Mouse (Mus musculus): ENCODE data around the gene Ccdc174.
"Not testable (repeated sequence)": the region's sequence is repeated elsewhere in the genome, so short reads cannot be mapped to it uniquely, and the experiment has no call there.

Ccdc174 gene

DNA sequence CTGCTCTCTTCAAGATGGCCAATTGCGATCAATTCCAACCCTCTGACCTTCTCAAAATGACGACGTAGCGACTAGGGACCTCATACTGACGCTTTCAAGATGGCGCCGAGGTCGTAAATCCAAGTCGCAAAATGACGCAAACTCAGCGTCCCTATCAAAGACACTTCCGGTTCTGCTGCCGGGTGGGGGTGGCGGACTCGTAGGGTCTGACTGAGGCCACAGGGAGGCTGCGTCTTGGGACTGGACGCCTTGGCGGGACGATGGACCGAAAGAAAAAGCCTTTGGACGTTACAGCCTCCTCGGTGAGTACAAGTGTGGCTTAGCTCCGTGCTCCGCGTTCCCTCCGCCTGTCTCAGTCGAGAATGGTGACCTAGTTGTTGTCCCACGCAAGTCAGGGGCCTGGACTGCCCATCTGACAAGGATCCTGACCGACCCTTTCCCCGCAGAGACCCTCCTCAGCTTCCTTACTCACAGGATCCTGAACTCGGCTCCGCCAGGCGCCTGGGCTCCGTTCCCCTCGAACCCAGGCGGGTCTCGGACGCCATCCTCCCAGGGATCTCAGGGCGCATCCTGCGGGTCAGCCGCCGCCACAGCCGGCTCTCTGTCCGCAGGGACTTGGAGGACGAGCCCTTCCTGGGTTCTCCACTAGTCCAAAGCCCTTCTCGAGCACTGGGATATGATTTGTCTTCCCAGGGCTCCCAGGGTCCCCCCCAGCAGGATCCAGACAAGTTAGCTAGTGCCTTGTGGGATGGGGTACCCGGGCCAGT is at the start of gene Ccdc174:
TSS of gene Ccdc174 (plus strand) at position 169 of the 767 bp plus-strand sequence.
- peak; percentile 79 to 85 for DNase-seq

GRCm38 (mm10) chr6:91832863-91833440 is 44.9 kb upstream of the Ccdc174 start:
- no peak for DNase-seq

- peak in 1 of 2 experiments; percentile 18 for DNase-seq
Observed at GRCm38 (mm10) chr6:91839010-91839871, 38.6 kb upstream of the Ccdc174 start.

DNA sequence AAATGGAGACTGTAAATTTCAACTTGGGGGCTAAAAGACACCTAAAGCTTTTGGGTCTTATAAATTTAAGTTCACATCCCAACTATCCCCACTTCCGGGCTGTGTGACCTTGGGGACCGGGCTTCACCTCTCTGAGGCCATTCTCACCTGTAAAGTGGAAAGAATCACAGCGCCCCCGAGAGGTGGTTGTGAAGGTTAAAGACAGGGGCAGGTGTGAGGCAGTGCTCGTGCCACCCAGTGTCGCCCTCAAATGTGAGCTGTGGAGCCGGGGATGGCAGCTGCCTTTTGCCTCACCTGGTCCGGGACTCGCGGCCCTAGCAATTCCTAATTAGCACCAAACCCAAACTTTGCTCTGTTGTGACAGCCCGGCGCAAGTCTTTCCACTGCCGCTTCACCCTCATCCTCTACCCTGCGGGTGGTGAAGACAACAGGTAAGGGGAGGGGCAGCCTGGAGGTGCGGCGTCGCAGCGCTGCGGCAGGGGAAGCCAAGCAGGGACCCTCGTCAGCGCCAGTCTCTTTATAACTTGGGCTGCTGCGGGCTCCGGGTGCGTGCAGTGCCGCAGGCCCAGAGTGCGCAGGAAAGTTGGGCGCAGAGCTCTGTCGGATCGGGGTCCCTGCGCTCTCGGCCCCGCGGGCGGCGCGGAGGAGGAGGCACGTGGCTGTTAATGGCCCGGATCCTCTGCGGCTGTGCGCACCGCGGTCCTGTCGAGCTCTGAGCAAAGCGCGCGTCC is 34.8 kb upstream of the Ccdc174 start:
- DNase-seq = no peak

DNA sequence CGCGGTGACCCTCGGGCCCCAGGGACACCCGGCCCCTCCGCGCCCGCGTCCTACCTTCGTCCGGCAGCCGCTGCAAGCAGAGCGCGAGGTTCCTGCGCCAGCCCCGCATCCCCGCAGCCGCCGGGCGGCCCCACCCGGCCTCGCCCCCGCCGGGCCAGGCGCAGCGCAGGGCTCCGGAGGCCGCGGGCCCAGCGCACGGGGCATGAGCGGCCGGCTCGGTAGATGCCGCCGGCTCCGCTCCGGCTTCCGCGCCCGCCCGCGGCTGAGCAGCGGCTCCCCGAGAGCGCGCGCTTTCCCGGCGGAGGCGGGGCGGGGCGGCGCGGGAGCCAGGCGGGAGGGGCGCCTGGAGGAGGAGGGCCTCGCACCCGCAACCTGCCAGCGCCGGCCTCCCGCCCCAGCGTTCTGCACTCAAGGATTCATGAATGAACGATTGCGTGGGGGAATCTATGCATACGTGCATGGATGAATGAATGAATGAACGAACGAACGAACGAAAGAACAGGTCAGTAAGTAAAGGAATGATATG is 34.2 kb upstream of the Ccdc174 start:
- no peak for DNase-seq

GRCm38 (mm10) chr6:91852550-91852949 is 25.3 kb upstream of the Ccdc174 start:
- peak in 1 of 2 experiments; percentile 18 for DNase-seq

GRCm38 (mm10) chr6:91858339-91858738 is 19.5 kb upstream of the Ccdc174 start:
- no peak for DNase-seq

- DNase-seq = no peak
Observed at GRCm38 (mm10) chr6:91862848-91863247, 15.0 kb upstream of the Ccdc174 start.

- no peak for DNase-seq
Observed at GRCm38 (mm10) chr6:91864595-91864994, 13.3 kb upstream of the Ccdc174 start.

DNA sequence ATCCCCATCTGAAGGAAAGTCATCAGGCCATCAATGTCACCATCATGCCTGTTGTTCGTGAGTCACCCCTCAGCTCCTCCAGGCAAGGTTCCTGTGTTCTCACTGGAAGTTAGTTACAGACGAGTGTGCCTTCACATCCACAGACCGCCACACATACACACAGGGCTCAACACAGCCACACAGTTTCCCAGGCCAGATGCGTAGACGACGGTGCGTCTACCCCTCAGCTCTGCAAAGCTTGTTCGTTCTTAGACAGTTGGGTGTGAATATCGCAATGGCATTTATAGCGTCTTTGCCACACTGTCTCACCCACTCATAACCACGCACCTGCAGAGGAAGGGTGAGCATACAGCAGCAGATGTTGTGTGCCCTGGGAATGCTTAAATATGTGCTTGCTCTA is 12.3 kb upstream of the Ccdc174 start:
- DNase-seq = no peak

GRCm38 (mm10) chr6:91868091-91868490 is 9.8 kb upstream of the Ccdc174 start:
- DNase-seq = no peak

GRCm38 (mm10) chr6:91872781-91873180 is 5.1 kb upstream of the Ccdc174 start:
- no peak for DNase-seq

GRCm38 (mm10) chr6:91883859-91884258 is 6.0 kb downstream of the Ccdc174 start:
- DNase-seq = no peak

- no peak for DNase-seq
Observed at GRCm38 (mm10) chr6:91889255-91889906, 11.5 kb downstream of the Ccdc174 start.

DNA sequence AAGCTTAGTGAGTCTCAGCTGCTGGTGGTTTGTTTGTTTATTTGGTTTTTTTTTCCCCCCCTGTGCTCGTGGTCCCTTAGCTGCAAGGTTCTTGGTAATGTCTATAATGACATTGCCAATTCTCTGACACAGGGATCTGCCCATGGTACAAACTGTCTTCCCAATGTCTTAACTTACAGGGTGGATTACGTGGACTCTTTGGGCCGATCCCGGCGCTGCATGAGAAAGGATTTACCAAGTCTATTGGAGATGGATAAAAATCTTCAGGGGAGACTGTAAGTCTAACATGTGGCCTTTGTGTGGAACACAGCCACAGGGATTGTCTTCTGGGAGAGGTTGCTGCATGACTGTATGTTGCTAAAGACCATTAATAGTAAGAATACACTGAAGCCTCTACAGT is 12.8 kb downstream of the Ccdc174 start:
- DNase-seq = no peak

DNA sequence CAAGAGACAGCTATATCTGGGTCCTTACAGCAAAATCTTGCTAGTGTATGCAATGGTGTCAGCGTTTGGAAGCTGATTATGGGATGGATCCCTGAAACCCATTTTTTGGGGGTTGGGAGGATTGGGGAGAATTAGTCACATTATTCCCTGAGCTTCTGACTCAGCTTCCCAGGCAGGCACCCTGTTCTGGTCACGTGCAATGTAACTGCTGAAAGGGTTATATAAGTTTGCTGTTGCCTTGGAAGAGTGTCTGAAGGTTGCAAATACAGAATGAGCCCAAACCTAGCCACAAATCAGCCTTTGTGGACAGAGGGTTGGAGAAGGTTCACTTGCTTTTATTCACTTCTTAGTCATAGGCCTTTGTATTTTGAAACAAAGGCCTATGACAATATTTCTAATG is 13.9 kb downstream of the Ccdc174 start:
- DNase-seq = no peak

DNA sequence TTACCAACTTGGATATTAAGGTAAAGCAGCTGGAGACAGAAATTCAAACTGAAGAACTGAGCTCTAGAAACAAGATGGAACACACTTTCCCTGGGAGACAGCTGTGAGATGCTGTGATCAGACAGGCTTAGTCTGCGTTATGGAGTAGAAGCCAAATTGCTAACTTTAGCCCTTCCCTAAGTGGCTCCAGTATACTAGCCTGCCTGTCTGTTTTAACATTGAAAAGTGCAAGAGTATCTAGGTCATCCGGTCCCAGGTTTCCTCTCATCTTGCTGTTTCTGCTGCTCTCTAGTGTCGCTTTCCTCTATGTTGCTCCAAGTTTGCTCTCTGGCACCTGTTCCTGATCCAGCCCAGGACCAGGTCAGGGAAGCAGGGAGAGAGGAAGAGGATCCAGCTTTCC is 18.9 kb downstream of the Ccdc174 start:
- DNase-seq = no peak

DNA sequence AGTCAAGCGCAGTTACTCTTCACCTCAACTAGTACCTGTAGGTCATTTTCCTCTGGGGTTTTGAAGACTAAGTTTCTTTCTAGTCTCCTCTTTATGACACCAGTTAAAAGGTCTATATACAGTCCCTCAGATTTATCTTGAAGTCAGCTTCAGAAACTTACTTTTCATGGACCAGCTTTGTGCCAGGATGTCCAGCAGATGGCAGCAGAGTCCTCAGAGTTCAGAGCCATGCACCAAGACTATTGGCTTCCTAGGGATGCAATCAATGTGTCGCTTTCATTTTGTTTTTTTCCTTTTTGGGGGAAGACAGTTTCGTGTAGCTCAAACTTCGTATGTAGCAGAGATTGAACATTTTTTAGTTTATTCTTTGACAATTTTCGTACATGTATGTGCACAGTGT is 23.7 kb downstream of the Ccdc174 start:
- DNase-seq = peak; percentile 13 to 56

DNA sequence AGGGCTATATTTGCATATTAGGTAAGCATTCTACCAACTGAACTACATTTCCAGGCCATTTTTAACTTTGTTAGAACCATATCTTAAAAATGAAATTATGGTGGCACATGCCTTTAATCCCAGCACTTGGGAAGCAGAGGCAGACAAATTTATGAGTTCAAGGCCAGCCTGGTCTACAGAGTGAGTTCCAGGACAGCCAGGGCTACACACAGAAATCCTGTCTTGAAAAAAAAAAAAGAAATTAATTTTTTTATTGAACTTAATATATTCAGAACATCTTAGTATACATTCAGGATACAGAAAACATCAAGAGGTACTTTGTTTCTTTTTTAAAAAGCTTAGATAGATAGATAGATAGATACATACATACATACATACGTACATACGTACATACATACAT is 24.7 kb downstream of the Ccdc174 start, which contains the start of gene 4930590J08Rik:
TSS of gene 4930590J08Rik (plus strand) at position 301 of the 400 bp plus-strand sequence.
- not testable (repeated sequence) for DNase-seq

GRCm38 (mm10) chr6:91914011-91914410 is 36.2 kb downstream of the Ccdc174 start:
- no peak for DNase-seq

GRCm38 (mm10) chr6:91917286-91917685 is 39.4 kb downstream of the Ccdc174 start:
- DNase-seq = no peak

- no peak for DNase-seq
Observed at GRCm38 (mm10) chr6:91917716-91918115, 39.9 kb downstream of the Ccdc174 start.
